8 mouse cellular contexts compared by ENCODE assay signal in genomic region chr19:44295741-44296140, GRCm38 (mm10). TPM values are rescaled to one million over a fixed set of nuclear protein-coding genes. Genes with fewer than 3 reads are reported as not detected.
DNase-seq lines count a peak whose midpoint lies in the region; ATAC-seq and TF ChIP-seq lines count a peak whose summit lies in the region.

No protein-coding gene starts in this region.

- TF ChIP-seq POLR2A in bone marrow macrophage, adult 2 months (IDR thresholded peaks at IDR 0.05; ENCODE audit: borderline replicate concordance, low read depth, low read length) = no peak
- peak; percentile 88 for TF ChIP-seq POLR2A in myocyte (IDR thresholded peaks at IDR 0.05; ENCODE audit: insufficient read length, low read depth)

- peak; percentile 86 for DNase-seq in A20 (ENCODE audit: low read depth, low spot score)
- DNase-seq in kidney, postnatal 0 days (ENCODE audit: low spot score) = peak; percentile 92
- DNase-seq in liver, embryonic 11.5 days (ENCODE audit: low spot score) = peak; percentile 82
- DNase-seq in spleen, postnatal 4 days (ENCODE audit: low spot score in 2 of 2) = peak; percentile 86 to 96

- H3K27me3 ChIP-seq in heart, embryonic 12.5 days (replicated peaks) = no peaks in the 10 kb centered on the region
- H3K27me3 ChIP-seq in kidney, postnatal 0 days (ENCODE audit: insufficient read depth, low read length) = no peaks in the 10 kb centered on the region
- H3K27me3 ChIP-seq in liver, embryonic 11.5 days (replicated peaks; ENCODE audit: control insufficient read depth, insufficient read depth, low read length) = no peaks in the 10 kb centered on the region
- H3K27me3 ChIP-seq in myocyte (ENCODE audit: control insufficient read depth, insufficient read depth, insufficient read length) = no peaks in the 10 kb centered on the region

- peak overlapping the region; percentile 98; the same call in 1 of the 2 replicates for H3K27ac ChIP-seq in bone marrow macrophage, adult 2 months (ENCODE audit: insufficient read depth, low read depth, low read length)
- H3K27ac ChIP-seq in heart, embryonic 12.5 days (ENCODE audit: poor library complexity, severe bottlenecking) = peak overlapping the region; percentile 18; the same call in 1 of the 2 replicates
- 0 out of 2 replicates have a peak overlapping the region, but pooled peaks have one; percentile 37 for H3K27ac ChIP-seq in kidney, postnatal 0 days
- peak overlapping the region; percentile 97 for H3K27ac ChIP-seq in liver, embryonic 11.5 days (ENCODE audit: low read depth, low read length)

- H3K36me3 ChIP-seq in heart, embryonic 12.5 days = peaks cover 59% of the 10 kb centered on the region
- H3K36me3 ChIP-seq in kidney, postnatal 0 days (ENCODE audit: insufficient read depth, low read length) = peaks cover 28% of the 10 kb centered on the region
- H3K36me3 ChIP-seq in liver, embryonic 11.5 days (ENCODE audit: control insufficient read depth, insufficient read depth, low read length) = peaks cover 52% of the 10 kb centered on the region
- H3K36me3 ChIP-seq in myocyte (ENCODE audit: control insufficient read depth, insufficient read depth) = peaks cover 57% of the 10 kb centered on the region

- peaks cover 33% of the 10 kb centered on the region for H3K4me1 ChIP-seq in bone marrow macrophage, adult 2 months (ENCODE audit: control insufficient read depth, insufficient read depth, low read length)
- H3K4me1 ChIP-seq in heart, embryonic 12.5 days (replicated peaks) = peaks cover 76% of the 10 kb centered on the region
- peaks cover 49% of the 10 kb centered on the region for H3K4me1 ChIP-seq in kidney, postnatal 0 days (replicated peaks; ENCODE audit: insufficient read depth, low read length)
- H3K4me1 ChIP-seq in liver, embryonic 11.5 days (replicated peaks; ENCODE audit: control insufficient read depth, insufficient read depth, low read length) = peaks cover 72% of the 10 kb centered on the region

- no peaks in the 10 kb centered on the region for H3K9me3 ChIP-seq in heart, embryonic 12.5 days (replicated peaks)
- H3K9me3 ChIP-seq in kidney, postnatal 0 days (replicated peaks; ENCODE audit: low read length) = no peaks in the 10 kb centered on the region
- no peaks in the 10 kb centered on the region for H3K9me3 ChIP-seq in liver, embryonic 11.5 days (ENCODE audit: control insufficient read depth, low read length)

- peak overlapping the region; percentile 91 for H3K4me2 ChIP-seq in heart, embryonic 12.5 days
- peak overlapping the region; percentile 87 for H3K4me2 ChIP-seq in kidney, postnatal 0 days (ENCODE audit: low read length)
- peak overlapping the region; percentile 97 for H3K4me2 ChIP-seq in liver, embryonic 11.5 days
- peak overlapping the region; percentile 99 for H3K4me2 ChIP-seq in myocyte (ENCODE audit: low read depth)

- WGBS in heart, embryonic 12.5 days = 12% methylated on average over 4 of the region's 4 CpGs
- 4% methylated on average over 4 of the region's 4 CpGs for WGBS in kidney, postnatal 0 days
- 14% methylated on average over 4 of the region's 4 CpGs for WGBS in liver, embryonic 11.5 days

- peak; percentile 86 for TF ChIP-seq CTCF in bone marrow macrophage, adult 2 months (IDR thresholded peaks at IDR 0.05; ENCODE audit: low read depth, low read length)
- peak; percentile 97 for TF ChIP-seq CTCF in kidney, postnatal 0 days (IDR thresholded peaks at IDR 0.05; ENCODE audit: low read depth)

- H3K9ac ChIP-seq in heart, embryonic 12.5 days = peak overlapping the region; percentile 77
- peak overlapping the region; percentile 50; the same call in 1 of the 2 replicates for H3K9ac ChIP-seq in kidney, postnatal 0 days (ENCODE audit: low read depth, low read length)
- H3K9ac ChIP-seq in liver, embryonic 11.5 days (ENCODE audit: low read depth, low read length) = peak overlapping the region; percentile 90

- peak; percentile 76 for ATAC-seq in erythroblast, adult 5-6 weeks (replicated peaks; ENCODE audit: low FRiP score, poor library complexity, severe bottlenecking)
- ATAC-seq in heart, embryonic 12.5 days (ENCODE audit: insufficient number of reproducible peaks, low FRiP score) = no peak
- ATAC-seq in kidney, postnatal 0 days (replicated peaks; ENCODE audit: low FRiP score, low read depth) = peak; percentile 18; the same call in 1 of the 2 replicates
- peak; percentile 25; the same call in 1 of the 2 replicates for ATAC-seq in liver, embryonic 11.5 days (replicated peaks; ENCODE audit: low FRiP score)

- H3K79me2 ChIP-seq in myocyte (ENCODE audit: control insufficient read depth, insufficient read depth) = peaks cover 69% of the 10 kb centered on the region

- H3K4me3 ChIP-seq in bone marrow macrophage, adult 2 months (ENCODE audit: insufficient read depth, low read length) = peak overlapping the region; percentile 98
- peak overlapping the region; percentile 92 for H3K4me3 ChIP-seq in heart, embryonic 12.5 days
- peak overlapping the region; percentile 79 for H3K4me3 ChIP-seq in kidney, postnatal 0 days (replicated peaks; ENCODE audit: low read depth, low read length)
- H3K4me3 ChIP-seq in liver, embryonic 11.5 days (ENCODE audit: low read depth, low read length) = peak overlapping the region; percentile 88
- peak overlapping the region; percentile 100 for H3K4me3 ChIP-seq in myocyte

- H3ac ChIP-seq in myocyte (ENCODE audit: control insufficient read depth, insufficient read length) = peak overlapping the region; percentile 66

TF ChIP-seq in myocyte, 11 proteins besides CTCF, POLR2A, EP300 and RAD21:
- TF ChIP-seq POLR2AphosphoS2 (IDR thresholded peaks at IDR 0.05; ENCODE audit: insufficient read length, low read depth) (peak; percentile 99), MAX (IDR thresholded peaks at IDR 0.05; ENCODE audit: low read depth) (peak; percentile 51), TCF12 (IDR thresholded peaks at IDR 0.05; ENCODE audit: insufficient read depth, poor library complexity, severe bottlenecking) (no peak), REST (IDR thresholded peaks at IDR 0.05; ENCODE audit: insufficient read depth, insufficient read length) (no peak), SRF (IDR thresholded peaks at IDR 0.05; ENCODE audit: control insufficient read depth, insufficient read length, low read depth) (no peak), TCF3 (IDR thresholded peaks at IDR 0.05; ENCODE audit: insufficient read length, low read depth) (no peak), USF1 (IDR thresholded peaks at IDR 0.05; ENCODE audit: low read depth) (no peak), CEBPB (IDR thresholded peaks at IDR 0.05; ENCODE audit: insufficient read depth, poor library complexity, severe bottlenecking) (peak; percentile 48; the same call in 1 of the 2 replicates), MYOD1 (IDR thresholded peaks at IDR 0.05; ENCODE audit: control insufficient read depth in 1 of 3, insufficient read length in 2 of 3, low read depth in 2 of 3) (peak in 2 of 3 experiments; percentile 61 to 73), MYOG (IDR thresholded peaks at IDR 0.05; ENCODE audit: control insufficient read depth in 1 of 3, insufficient read depth in 1 of 3, insufficient read length in 2 of 3, low read depth in 2 of 3) (peak in 2 of 3 experiments; percentile 29 to 77), E2F4 (IDR thresholded peaks at IDR 0.05; ENCODE audit: insufficient read depth) (no peak)

RNA-seq across cellular contexts. Expression of gene Scd2, which starts 2.3 kb away (rescaled TPM):
- 6.7 and 7.7 TPM in 2 replicates for polyA plus RNA-seq in bone marrow macrophage, adult 2 months (2012; ENCODE audit: insufficient read depth, insufficient read length, missing spikeins)
- total RNA-seq in erythroblast, adult 5-6 weeks (2015; ENCODE audit: low replicate concordance) = 11.3 and 16.7 TPM in 2 replicates
- 17.3 and 20.9 TPM in 2 replicates for total RNA-seq in erythroblast, adult 5-6 weeks (2017; ENCODE audit: low replicate concordance)
- polyA plus RNA-seq in heart, embryonic 12.5 days (2016; fragmentation: Nextera tagmentation; extraction: Ambion mirVana) = 216 and 231 TPM in 2 replicates
- 78.4 and 81.1 TPM in 2 replicates for polyA plus RNA-seq in kidney, postnatal 0 days (2015; fragmentation: Nextera tagmentation; extraction: Ambion mirVana)
- polyA plus RNA-seq in liver, embryonic 11.5 days (2014; fragmentation: Nextera tagmentation; extraction: Ambion mirVana) = 212 and 231 TPM in 2 replicates
- 868 TPM for polyA plus RNA-seq in myocyte (2012; fragmentation: generic; extraction: Trizol)

RNA-seq across cellular contexts. Expression of gene Scd4, which starts 37.2 kb away (rescaled TPM):
- not detected in 2 replicates for polyA plus RNA-seq in bone marrow macrophage, adult 2 months (2012; ENCODE audit: insufficient read depth, insufficient read length, missing spikeins)
- 0.38 TPM in 1 of 2 replicates, not detected in the other for total RNA-seq in erythroblast, adult 5-6 weeks (2015; ENCODE audit: low replicate concordance)
- not detected in 2 replicates for total RNA-seq in erythroblast, adult 5-6 weeks (2017; ENCODE audit: low replicate concordance)
- polyA plus RNA-seq in heart, embryonic 12.5 days (2016; fragmentation: Nextera tagmentation; extraction: Ambion mirVana) = 0.29 and 0.42 TPM in 2 replicates
- polyA plus RNA-seq in kidney, postnatal 0 days (2015; fragmentation: Nextera tagmentation; extraction: Ambion mirVana) = 0.12 and 0.18 TPM in 2 replicates
- 0.06 and 0.16 TPM in 2 replicates for polyA plus RNA-seq in liver, embryonic 11.5 days (2014; fragmentation: Nextera tagmentation; extraction: Ambion mirVana)
- polyA plus RNA-seq in myocyte (2012; fragmentation: generic; extraction: Trizol) = 0.16 TPM

Comparison
In these comparisons a context has a peak if more than half of its experiments do, and no peak if none do; other contexts are left out.
1. H3K27ac ChIP-seq: peak in every context shown above with its lines; median percentile 98 in bone marrow macrophage, adult 2 months; 97 in liver, embryonic 11.5 days; 37 in kidney, postnatal 0 days; 18 in heart, embryonic 12.5 days.